Mouse (Mus musculus) urinary bladder, postnatal 14 days (tissue): ENCODE measurements around the gene Slc7a6os.
A peak's percentile ranks its signal among the peaks of the same experiment; 100 is the strongest.
"Not testable (repeated sequence)": the region's sequence is repeated elsewhere in the genome, so short reads cannot be mapped to it uniquely, and the experiment has no call there.

Experiments
- DNase-seq: peaks from one replicate; pipeline ENCODE4 v3.0.0; 2021; ENCODE audit warnings: low spot score

Gene Slc7a6os

DNA sequence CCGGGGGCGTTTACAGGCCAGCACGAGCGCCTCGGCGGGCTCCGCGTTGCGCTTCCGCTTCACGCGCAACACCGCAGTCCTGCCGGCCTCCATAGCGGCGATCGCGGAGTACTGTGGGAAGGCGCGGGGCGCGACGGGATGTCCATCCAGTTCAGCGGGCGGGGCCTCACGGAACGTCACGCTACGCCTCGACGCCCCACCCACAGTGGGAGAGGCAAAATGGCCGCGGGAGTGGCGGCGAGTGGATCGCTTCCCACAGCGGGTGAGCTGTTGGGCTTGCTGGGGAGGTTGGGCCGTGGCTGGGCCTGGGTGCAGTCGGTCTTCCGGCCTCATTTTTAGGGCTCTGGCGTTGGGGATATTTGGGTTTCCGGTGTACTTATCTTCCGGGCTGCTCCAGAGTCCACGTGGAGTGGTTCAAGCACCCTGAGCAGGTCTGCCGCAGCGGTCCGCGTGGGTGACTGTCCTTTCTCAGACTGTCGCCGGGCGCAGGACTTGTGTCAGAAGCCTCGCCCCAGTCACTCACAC, at the start of gene Slc7a6os, which contains the start of gene Prmt7:
Gene Slc7a6os (minus strand): TSS at position 115 of the 525 bp plus-strand sequence.
Gene Prmt7 (plus strand): TSS at position 116 of the 525 bp plus-strand sequence.
- DNase-seq, result peak; percentile 97

DNA sequence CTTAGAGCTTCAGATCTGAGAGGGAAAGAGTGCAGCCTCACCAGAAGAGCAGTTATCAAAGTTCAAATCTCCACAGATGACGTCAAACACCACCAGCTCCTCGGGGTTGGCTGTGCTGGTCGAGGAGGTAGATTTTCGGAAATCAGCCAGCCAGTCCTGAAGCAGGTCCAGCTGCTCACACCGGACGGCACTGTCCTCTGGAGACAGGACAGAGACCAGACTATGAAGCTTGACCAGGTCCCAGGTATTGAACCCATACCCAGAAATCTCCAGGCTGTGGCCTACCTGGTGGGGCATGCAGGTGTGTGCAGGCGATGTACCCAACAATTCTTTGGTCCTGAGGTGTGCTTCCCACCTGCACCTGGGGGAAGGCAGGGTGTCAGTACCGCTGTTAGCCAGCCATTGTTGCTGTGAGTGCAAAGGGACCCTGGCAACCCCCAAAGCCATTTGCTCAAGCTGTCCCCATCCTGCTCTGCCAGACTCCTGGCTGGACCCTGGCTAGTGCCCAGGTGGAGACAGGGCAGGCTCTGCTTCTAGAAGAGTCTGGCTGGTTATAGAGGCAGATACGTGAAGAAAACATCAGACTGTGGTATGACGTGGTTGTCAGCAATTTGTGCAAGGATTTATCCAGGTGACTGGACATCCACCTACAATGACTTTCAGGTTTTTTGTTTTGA, 49.0 kb upstream of the Slc7a6os start:
- DNase-seq, result no peak

DNA sequence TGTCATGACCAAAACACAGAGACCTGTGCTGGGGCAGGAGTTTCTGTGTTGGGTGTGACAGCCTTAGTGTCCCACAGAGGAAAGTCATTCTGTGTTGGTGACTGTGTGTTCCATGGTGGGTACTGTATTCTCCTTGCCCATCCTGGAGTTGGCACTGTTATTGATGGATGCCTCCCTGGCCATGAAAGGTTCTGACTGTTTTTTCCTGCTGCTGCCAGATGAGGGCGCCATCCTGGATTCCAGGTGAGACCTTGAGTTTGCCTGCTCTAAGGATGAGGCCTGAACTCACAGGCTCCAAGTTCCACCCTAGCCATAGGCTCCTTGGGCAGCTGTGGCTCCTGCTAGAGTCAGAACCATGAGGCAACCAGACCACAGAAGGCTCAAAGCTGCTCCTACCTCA, 47.4 kb upstream of the Slc7a6os start:
- DNase-seq, result no peak

DNA sequence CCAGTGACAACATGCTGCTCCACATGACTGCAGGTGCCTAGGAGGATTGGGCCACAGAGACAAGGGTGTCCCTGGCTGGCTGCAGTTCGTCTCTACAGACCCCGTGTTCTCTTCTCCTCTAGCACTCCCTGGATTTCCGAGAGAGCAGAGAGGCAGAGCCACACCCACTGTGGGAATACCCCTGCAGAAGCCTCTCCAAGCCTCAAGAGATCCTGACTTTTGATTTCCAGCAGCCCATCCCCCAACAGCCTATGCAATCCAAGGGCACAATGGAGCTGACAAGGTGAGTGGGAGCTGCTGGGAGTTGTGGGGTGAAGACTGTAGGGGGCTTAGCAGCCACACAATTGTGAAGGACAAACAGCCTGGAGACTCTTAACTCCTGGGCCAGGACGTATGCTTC, 39.5 kb upstream of the Slc7a6os start:
- DNase-seq, result no peak

DNA sequence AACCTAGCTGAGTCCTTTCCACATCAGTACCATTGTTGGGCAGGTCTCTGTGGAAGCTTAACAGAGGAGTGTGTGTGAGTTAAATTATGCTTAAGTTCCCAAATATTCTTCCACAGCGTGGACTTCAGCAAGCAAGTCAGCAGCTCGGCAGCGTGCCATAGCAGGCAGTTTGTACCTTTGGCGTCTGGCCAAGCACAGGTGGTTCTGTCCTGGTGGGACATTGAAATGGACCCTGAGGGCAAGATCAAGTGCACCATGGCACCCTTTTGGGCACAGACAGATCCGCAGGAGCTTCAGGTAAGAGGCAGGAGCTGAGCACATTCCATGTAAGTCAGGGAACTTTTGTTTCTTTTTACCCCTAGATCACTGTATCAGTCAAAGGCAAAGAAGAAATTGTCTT, 26.4 kb upstream of the Slc7a6os start:
- DNase-seq, result peak; percentile 44

DNA sequence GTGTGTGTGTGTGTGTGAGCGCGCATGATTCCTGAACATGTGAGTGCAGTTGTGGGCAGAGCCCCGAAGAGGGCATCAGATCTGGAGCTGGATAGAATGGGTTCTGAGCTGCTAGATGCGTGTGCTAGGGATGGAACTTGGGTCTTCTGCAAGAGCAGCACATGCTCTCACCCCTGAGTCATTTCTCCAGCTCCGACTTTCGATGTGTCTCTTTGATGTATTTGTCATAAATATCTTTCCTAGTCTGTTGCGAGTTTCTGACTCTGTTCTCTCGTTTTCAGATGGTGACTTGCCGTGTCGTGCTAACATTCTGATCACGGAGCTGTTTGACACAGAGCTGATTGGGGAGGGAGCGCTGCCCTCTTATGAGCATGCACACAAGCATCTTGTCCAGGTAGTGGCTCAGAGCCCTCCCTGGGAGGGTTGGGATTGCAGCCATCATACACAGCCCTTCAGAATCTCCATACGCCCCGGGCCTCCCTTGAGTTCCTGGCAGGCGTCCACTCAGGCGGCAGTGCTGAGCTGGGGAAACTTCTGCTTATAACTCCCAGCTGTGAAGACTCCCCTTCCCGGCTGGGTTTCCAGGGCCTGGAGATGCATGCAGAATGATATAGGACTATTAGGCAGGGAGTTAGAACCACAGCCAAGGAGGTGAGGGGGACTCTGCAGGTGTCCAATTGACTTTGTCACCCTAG, 24.0 kb upstream of the Slc7a6os start:
- DNase-seq, result no peak

DNA sequence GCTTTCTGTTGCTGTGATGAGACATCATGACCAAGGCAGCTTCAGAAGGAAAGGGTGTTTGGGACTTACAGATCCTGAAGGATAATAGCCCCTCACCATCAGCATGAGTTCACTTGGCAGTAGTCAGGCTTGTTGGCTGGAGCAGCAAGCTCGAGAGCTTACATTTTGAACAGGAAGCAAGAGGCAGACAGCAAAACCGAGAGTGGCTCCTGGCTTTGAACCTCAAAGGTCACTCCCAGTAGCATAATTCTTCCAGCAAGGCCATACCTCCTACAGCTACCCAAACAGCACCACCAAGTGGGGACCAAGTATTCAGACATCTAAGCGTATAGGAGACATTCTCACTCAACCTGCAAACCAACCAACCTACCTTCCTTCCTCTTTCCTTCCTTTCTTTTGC, 22.0 kb upstream of the Slc7a6os start:
- no peak for DNase-seq

DNA sequence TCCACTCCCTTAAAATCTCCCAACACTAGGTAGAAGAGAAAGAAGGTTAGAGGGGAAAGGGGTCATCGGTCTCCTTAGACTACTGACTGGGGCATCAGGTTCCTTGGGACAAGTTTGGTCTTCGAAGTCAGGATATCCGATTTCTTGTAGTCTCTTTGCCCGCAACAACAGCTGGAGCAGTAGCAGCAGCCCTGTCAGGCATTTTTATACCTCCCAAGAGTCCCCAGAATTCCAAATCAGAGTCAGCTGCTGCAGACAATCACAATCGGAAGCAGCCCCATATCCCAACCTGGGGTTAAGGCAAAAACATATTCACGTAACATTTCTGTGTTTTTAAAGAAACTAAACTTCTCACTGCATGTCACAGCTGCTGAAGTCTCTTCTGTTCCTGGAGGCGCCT, 20.8 kb upstream of the Slc7a6os start:
- no peak for DNase-seq

DNA sequence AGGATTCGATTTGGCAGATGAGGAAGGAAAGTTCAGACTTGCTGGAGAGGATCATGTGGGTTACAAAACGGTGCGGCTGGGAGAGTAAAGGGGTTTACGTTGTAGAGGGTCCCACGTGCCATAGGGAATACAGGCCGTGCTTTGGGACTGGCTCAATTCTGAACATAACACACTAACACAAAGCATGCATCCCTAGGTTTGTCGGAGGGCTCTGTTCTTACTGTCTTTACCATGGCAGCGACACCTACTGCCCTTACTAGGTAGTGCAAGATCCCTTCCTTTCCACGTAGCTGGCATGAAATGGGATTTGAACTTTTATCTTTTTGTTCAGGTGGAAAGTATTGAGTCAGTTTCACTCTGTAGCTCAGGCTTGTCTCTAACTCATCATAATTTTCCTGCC, 15.9 kb upstream of the Slc7a6os start:
- peak; percentile 59 for DNase-seq

DNA sequence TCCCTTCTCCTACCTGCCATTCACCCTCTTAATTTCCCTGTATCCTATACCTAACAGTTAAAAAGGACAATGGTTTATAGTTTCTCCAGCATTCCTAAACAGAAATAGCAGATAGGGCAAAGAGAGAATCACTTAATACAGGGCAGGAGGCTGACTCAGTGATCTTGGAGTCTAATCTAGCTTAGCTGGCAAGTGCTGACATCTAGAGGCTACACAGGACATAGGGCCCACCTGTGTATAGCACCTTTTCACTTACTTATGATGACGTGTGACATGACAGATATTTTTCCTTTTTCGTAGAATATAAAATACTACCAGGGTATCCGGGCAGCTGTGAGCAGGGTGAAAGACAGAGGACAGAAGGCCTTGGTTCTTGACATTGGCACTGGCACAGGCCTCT, 8.9 kb upstream of the Slc7a6os start:
- DNase-seq, result no peak

DNA sequence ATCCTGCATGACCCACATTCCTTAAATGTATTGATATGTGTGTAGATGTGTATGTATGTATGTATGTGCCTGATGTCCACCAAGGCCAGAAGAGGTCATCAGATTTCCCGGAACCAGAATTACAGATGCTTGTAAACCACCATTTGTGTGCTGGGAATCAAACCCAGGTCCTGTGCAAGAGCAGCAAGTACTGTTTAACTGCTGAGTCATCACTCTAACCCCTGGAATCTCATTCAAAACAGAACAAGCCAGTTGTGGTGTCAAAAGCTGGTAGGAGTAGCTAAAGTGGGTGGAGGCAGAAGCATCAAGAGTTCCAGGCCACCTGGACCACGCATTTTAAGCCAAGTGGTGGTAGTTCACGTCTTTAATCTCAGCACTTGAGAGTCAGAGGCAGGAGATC, 3.2 kb upstream of the Slc7a6os start:
- no peak for DNase-seq

DNA sequence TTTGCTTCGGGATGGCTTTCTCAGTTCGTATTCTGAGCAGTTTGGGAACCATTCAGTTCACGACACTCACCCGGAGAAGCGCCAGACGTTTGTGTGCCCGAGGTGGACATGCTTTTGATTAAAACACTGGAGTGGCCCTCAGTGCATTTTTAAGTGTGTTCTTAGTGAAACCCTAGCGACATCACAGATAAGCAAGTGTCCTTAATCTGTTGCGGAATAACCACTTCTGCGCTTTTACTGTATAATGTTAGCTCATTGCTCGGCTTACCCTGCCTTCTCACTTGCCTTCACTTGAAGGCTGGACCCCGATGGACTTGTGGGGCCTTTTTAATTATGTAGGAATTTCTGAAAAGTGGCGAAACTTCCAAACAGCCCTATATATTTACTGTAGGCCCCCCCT, 686 bp upstream of the Slc7a6os start:
- no peak for DNase-seq

DNA sequence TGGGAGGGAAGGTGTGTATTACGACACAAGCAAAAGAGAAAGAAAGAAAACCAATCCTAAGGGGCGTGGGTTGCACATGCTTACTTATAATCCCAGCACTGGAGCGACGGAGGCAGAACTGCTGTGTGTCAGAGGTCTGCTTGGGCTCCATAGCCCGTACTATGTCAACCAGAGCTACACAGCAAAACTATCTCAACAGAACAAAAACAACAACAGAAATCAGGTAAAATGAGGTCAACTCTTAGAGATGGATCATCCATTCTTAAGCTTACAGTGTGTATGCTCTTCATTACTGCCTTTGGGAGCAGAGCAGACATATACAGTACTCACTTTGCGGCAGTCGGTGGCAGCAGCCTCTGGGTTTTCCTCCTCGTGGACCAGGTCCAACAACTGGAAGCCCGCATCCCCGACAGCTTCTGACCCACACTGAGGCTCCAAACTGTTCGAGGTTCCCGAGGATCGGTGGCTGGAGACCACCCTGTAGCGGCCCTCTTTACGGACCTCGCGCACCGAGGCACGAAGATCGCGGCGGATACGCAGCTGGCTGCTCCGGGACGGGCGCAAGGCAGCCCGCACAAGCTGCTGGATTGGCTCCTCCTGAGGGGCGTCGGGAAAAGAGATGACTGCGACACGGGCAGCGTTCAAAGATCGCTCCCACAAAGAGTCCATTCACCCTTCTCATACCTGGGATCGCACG, 552 bp downstream of the Slc7a6os start:
- peak; percentile 38 for DNase-seq

DNA sequence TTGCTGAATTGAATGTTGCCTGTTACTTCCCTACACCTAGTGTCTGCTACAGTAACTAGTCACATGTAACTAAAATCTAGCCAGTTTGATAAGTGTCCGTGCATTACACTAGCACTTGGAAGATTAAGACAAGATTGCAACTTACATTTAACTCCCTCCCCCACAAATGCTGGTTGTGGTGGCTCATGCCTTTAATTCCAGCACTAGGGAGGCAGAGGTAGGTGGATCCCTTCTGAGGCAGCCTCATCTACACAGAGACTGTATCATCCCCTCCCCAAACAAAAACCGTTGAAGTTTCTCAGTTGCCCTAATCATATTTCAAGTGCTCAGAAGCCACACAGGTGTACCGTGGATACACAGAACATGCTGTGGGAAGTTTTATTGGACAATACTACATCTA, 11.1 kb downstream of the Slc7a6os start:
- not testable (repeated sequence) for DNase-seq

DNA sequence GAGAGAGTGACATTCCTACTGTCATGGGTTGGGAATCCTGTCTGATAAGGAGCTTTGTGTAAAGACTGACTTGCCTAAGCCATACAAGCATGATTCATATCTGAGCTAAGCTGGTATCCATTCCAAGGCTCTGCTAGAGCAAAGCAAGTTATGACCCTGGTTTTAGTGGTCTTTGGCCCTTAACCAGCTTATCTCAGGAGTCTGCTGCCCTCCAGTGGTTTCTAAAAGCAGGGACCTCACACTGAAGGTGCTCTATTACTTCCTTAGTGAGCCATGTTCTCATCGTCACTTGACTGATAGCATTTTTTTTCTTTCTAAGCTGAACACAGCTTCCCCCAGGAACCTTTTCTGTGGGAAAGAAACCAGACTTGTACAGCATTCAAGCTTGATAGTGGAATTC, 12.0 kb downstream of the Slc7a6os start:
- peak; percentile 41 for DNase-seq

DNA sequence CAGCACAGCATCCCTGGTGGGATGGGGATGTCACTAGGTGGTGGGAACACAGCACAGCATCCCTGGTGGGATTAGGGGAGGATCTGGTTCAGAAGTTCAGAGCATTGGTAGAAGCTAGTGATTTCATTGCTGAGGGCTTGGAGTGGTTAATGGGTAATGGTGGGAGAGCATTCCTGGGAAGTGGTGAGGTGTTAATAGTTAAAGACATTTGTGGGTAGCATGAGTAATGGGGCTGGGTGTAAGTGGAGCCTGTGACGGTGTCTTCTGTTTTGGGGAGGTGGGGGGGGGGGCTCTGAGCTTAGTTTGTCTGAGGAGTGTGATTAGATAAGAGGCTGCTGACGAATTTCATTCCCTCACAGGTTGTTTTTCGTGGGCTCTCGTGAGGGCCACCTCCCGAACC, 16.7 kb downstream of the Slc7a6os start:
- no peak for DNase-seq

DNA sequence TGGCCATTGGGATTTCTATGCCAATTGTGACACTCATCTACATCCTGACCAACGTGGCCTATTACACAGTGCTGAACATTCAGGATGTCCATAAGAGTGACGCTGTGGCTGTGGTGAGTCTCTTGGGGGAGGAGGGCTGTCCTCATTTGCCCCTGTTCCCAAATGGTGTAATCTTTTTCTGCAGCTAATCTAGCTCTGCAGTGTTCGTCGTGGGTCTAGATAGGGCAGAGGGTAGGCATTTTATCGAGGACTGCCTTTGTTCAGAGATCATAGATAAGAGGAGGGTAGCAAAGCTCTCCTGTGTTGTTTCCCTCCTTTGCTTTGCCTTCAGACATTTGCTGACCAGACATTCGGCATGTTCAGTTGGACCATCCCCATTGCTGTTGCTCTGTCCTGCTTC, 17.6 kb downstream of the Slc7a6os start:
- no peak for DNase-seq

DNA sequence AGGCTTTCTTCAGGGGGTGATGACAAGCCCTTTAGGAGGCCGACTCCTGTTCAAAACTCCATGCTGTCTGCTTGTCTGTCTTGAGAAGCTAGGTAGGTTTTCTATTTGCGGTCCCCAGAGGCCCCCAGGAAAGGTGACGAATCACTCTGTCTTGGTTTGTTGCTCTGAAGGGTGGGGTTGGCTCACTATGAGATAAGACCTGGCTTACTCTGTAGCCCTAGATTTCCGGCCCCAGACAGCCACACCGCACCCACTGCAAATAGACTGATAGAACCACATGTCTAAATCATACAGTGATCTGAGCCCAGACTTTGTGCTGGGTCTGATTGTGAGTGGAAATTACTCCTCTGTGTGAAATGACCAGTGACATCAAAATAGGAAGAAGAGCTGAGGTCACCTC, 19.1 kb downstream of the Slc7a6os start:
- DNase-seq, result peak; percentile 45

DNA sequence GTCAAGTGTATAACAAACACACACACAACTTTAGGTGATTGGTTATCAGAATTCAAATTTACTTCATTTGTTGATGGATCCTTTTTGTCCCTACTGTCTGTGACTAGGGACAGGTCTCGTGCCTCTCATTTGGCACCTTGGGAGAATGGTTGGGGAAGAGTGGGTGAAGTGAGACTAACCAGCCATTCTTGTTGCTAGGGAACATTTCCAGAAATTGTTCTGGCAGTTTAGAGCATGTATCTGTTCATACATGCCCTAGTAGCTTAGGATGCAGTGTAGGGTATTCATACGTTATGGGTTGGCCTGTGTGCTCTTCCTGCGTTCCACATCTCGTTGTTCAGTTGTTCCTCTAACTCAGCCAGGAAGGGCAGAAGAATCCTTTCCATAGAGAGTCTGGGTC, 21.6 kb downstream of the Slc7a6os start:
- no peak for DNase-seq

DNA sequence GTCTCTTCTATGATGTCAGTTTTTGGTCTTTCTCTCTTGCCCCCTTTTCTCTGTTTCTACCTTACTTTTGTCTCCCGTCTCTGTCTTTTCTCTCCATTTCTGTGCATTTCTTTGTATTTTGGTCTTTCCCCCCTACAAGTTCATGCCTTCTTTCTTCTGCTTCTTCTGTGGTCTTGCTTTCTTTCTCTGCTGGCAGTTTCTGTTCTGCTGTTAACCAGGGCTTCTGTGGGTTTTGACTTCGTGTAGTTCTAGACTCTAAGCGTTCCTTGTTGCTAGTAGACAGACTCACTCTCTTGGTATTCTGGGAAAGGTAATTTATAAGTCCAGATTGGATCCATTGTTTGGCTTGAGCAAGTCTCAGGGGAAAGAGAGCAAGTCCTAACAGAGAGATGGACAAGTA, 24.3 kb downstream of the Slc7a6os start:
- no peak for DNase-seq

DNA sequence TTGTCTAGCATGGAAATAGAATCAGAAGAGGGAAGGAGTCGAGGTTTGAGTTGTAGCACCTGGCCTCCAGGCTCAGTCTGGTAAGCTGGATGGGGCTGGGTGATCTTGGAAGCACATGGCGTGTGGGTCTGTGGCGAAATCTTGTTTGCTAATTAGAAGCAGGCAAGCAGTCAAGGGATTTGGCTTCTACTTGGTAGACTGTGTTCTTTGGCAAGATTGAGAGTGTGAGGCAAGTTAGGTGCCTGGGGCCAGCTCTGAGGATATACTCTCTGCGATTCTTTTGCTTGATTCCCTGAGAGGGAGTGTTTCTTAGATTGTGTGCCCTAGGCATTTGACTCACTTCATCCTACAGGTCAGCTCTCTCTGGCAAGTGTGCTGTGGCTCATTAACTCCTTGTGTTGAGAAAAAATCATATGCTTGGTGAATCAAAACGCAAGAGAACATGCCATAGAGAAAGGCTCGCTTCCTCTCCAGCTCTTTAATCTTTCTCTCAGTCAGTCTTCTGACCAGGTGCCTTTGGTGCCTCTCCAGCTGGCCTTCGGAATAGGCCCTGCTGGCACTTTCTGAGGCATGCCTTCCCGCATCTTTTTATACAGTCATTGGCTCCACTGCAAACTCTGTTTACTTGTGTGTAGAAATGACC, 25.0 kb downstream of the Slc7a6os start:
- peak; percentile 43 for DNase-seq

DNA sequence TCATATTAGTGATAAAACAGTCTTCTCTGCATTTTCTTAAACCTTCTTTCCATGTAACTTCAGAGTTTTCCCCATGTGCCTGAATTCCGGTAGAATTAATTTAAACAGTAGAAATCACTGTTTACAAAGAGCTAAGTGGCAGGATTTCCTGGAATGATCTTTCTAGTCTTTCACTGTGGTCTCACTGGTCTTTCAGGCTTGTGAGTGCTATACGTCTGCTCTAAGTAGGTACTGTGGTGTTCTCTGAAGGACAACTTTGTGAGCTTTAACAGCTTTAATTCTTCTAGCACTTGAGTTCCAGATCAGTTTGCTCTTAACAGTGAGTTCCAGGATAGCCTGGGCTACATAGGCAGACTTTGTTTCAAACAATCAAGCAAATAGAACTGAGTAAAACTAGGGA, 32.3 kb downstream of the Slc7a6os start:
- DNase-seq, result no peak

DNA sequence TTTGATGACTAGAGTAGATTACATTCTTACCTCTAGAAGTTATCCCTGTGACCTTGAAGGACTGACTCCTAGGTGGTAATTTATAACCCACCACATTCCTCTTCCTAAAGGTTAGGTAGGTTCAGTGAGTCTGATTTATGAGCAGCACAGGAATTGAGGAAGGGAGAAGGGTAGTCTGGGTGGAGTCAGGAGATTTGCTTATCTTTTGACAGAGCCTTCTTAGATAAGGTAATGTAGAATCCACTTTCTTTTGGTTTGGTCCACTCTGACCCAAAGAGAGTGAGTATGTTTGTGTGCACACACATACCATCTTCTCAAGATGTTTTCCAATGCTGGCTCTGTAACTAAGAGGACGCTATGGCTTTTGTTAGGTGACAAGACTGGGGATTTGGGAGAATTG, 33.1 kb downstream of the Slc7a6os start:
- no peak for DNase-seq
